Mouse (Mus musculus): ENCODE results near the gene Gm13288. TPM values are rescaled to one million over a fixed set of nuclear protein-coding genes. Genes with fewer than 3 reads are reported as not detected.
"Not testable (repeated sequence)": the region's sequence is repeated elsewhere in the genome, so short reads cannot be mapped to it uniquely, and the experiment has no call there.

The Gm13288 gene
- polyA plus RNA-seq, 1 experiment from 2014 or later, result not detected

- no peak for ATAC-seq
- H3K36me3 ChIP-seq (ENCODE audit: poor library complexity, severe bottlenecking), result no peaks in the 10 kb centered on the region
- H3K9me3 ChIP-seq (replicated peaks), result no peaks in the 10 kb centered on the region
- no peaks in the 10 kb centered on the region for H3K4me1 ChIP-seq
- peaks cover 3% of the 10 kb centered on the region; the same call in 1 of the 2 replicates for H3K27me3 ChIP-seq
- no peak within 1 kb of the TSS for H3K9ac ChIP-seq
- H3K4me3 ChIP-seq, result no peak within 1 kb of the TSS
- H3K4me2 ChIP-seq, result no peak within 1 kb of the TSS
- 75% methylated on average over 1 of the region's 1 CpGs for WGBS
- H3K27ac ChIP-seq, result no peak within 1 kb of the TSS
Observed at GRCm38 (mm10) chr4:88819659-88820058, 14.3 kb downstream of the Gm13288 start, which contains the start of gene Ifna11. Gene Ifna11 (plus strand): TSS chr4:88819959.

- no peaks in the 10 kb centered on the region for H3K36me3 ChIP-seq (ENCODE audit: poor library complexity, severe bottlenecking)
Observed at GRCm38 (mm10) chr4:88822995-88823394, 17.7 kb downstream of the Gm13288 start.

GRCm38 (mm10) chr4:88827116-88827515, 21.8 kb downstream of the Gm13288 start, which contains the start of gene Ifna6:
Gene Ifna6 (plus strand): TSS chr4:88827416.
- ATAC-seq; H3K9ac ChIP-seq; H3K36me3 ChIP-seq (ENCODE audit: poor library complexity, severe bottlenecking); H3K4me2 ChIP-seq; H3K4me3 ChIP-seq; H3K27me3 ChIP-seq; H3K9me3 ChIP-seq (replicated peaks); H3K4me1 ChIP-seq; H3K27ac ChIP-seq: not testable (repeated sequence)

More at GRCm38 (mm10) chr4:88822995-88823394, 17.7 kb downstream of the Gm13288 start:
- no peak overlapping the region for H3K4me3 ChIP-seq
- H3K27ac ChIP-seq, result no peak overlapping the region
- WGBS, result 26% methylated on average over 4 of the region's 4 CpGs
- ATAC-seq, result no peak
- H3K4me2 ChIP-seq, result no peak overlapping the region
- no peaks in the 10 kb centered on the region for H3K27me3 ChIP-seq
- no peak overlapping the region for H3K9ac ChIP-seq
- no peaks in the 10 kb centered on the region for H3K4me1 ChIP-seq
- H3K9me3 ChIP-seq (replicated peaks), result no peaks in the 10 kb centered on the region

DNA sequence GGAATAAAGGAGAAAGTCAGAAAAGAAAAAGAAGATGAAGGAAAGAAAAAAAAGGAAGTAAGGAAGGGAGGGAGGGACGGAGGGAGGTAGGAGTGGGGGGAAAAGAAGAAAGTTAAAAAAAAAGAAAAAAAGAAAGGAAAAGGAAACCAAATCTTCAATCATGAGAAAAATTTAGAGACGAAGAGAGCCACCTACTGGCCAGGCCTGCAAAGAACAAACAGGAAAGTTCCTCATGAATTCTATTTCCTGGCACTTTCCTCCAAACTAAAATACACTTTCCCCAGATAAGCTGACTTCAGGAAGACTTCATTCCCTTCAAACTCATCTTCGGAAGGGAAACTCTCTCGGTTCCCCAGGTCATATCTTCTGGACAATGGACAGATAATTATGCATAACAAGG, 25.2 kb downstream of the Gm13288 start:
- ATAC-seq, result no peak
- Histone ChIP-seq H3K4me1 (no peaks in the 10 kb centered on the region), H3K27me3 (no peaks in the 10 kb centered on the region), H3K4me3 (no peak overlapping the region), H3K36me3 (ENCODE audit: poor library complexity, severe bottlenecking) (no peaks in the 10 kb centered on the region), H3K9me3 (replicated peaks) (no peaks in the 10 kb centered on the region), H3K9ac (no peak overlapping the region), H3K4me2 (no peak overlapping the region), H3K27ac (no peak overlapping the region)
- 23% methylated on average over 4 of the region's 4 CpGs for WGBS

DNA sequence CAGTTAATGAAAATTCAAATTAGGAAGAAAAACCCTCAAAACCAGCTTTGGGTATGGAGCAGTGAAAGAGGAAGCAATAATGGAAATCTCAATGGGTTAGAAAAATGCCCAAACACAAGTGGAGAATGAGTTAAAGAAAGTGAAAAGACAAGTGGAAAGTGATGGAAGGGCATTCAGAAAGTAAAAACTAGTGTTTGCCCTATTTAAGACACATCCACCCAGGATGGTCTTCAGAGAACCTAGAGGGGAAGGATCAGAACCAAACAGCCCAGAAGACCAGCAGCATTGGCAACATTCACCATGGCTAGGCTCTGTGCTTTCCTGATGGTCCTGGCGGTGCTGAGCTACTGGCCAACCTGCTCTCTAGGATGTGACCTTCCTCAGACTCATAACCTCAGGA, 29.9 kb downstream of the Gm13288 start, which contains the start of gene Ifna5:
TSS of gene Ifna5 (plus strand) at position 301 of the 400 bp plus-strand sequence.
- 81% methylated on average over 1 of the region's 1 CpGs for WGBS
- H3K36me3 ChIP-seq (ENCODE audit: poor library complexity, severe bottlenecking); H3K9ac ChIP-seq; H3K27ac ChIP-seq; H3K9me3 ChIP-seq (replicated peaks); ATAC-seq; H3K4me2 ChIP-seq; H3K4me1 ChIP-seq; H3K27me3 ChIP-seq; H3K4me3 ChIP-seq: not testable (repeated sequence)

DNA sequence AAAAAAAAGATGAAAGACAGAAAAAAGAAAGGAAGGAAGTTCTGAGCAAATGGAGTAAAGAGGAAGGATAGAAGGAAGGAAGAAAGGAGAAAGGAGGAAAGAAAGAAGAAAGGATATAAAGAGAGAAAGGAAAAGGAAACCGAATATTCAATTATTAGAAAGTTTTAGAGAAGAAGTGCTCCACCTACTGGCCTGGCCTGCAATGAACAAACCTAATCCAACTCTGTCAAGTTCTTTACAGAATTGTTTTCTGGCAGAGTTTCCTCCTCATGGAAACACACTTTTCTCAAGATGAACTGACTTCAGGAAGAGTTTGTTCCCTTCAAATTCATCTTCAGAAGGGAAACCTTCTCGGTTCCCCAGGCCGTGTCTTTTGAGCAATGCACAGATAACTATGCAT, 33.5 kb downstream of the Gm13288 start:
- Histone ChIP-seq H3K27ac (no peak overlapping the region), H3K36me3 (ENCODE audit: poor library complexity, severe bottlenecking) (no peaks in the 10 kb centered on the region), H3K4me2 (no peak overlapping the region), H3K27me3 (no peaks in the 10 kb centered on the region), H3K4me3 (no peak overlapping the region), H3K9ac (no peak overlapping the region), H3K4me1 (no peaks in the 10 kb centered on the region), H3K9me3 (replicated peaks) (no peaks in the 10 kb centered on the region)
- WGBS, result 43% methylated on average over 3 of the region's 3 CpGs
- ATAC-seq, result no peak

DNA sequence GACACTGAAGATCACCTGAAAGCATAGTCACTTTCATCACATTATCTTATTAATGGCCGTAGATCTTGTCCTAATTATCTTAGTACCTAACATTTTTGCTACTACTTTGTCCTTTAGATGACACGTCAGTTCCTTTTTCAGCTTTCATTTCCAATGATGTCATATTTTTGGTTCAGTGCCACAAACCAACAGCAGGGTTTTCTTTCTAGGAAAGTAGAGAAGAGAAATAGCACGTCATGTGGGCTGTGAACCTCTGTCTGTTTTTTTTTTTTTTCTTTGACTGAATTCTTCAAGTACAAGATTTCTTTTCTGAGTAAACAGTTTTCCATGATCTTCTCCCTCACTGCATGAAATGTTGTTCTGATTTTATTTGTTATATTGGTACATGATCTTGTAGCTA, 34.7 kb downstream of the Gm13288 start:
- Histone ChIP-seq H3K4me1 (no peaks in the 10 kb centered on the region), H3K27me3 (no peaks in the 10 kb centered on the region), H3K9ac (no peak overlapping the region), H3K9me3 (replicated peaks) (no peaks in the 10 kb centered on the region), H3K27ac (no peak overlapping the region), H3K36me3 (ENCODE audit: poor library complexity, severe bottlenecking) (no peaks in the 10 kb centered on the region), H3K4me2 (no peak overlapping the region), H3K4me3 (no peak overlapping the region)
- 69% methylated on average over 3 of the region's 3 CpGs for whole genome bisulfite sequencing
- no peak for ATAC-seq

- ATAC-seq, result no peak
- no peaks in the 10 kb centered on the region for H3K27me3 ChIP-seq
- H3K36me3 ChIP-seq (ENCODE audit: poor library complexity, severe bottlenecking), result no peaks in the 10 kb centered on the region
- H3K4me1 ChIP-seq, result no peaks in the 10 kb centered on the region
- H3K9me3 ChIP-seq (replicated peaks), result no peaks in the 10 kb centered on the region
- 31% methylated on average over 2 of the region's 2 CpGs for WGBS
- H3K9ac ChIP-seq, result no peak within 1 kb of the TSS
- no peak within 1 kb of the TSS for H3K4me2 ChIP-seq
- H3K27ac ChIP-seq, result no peak within 1 kb of the TSS
- no peak within 1 kb of the TSS for H3K4me3 ChIP-seq
Observed at GRCm38 (mm10) chr4:88841438-88841911, 36.1 kb downstream of the Gm13288 start, which contains the start of gene Ifna4. Gene Ifna4 (plus strand): TSS chr4:88841861.

DNA sequence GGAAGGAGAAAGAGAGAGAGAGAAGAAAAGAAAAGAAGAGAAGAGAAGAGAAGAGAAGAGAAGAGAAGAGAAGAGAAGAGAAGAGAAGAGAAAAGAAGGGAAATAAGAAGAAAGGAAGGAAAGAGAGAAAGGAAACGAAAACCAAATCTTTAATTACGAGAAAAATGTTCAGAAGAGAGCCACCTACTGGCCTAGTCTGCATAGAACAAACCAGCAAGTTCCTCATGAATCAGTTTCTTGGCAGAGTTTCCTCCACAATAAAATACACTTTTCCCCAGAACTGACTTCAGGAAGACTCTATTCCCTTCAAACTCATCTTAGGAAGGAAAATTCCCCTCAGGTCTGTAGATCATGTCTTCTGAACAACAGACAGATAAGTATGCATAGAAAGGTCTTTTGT, 40.0 kb downstream of the Gm13288 start:
- Histone ChIP-seq H3K9me3 (replicated peaks) (no peaks in the 10 kb centered on the region), H3K27ac (no peak overlapping the region), H3K4me3 (no peak overlapping the region), H3K9ac (no peak overlapping the region), H3K4me2 (no peak overlapping the region), H3K27me3 (no peaks in the 10 kb centered on the region), H3K36me3 (ENCODE audit: poor library complexity, severe bottlenecking) (no peaks in the 10 kb centered on the region), H3K4me1 (no peaks in the 10 kb centered on the region)
- no peak for ATAC-seq
- WGBS, result 64% methylated on average over 2 of the region's 2 CpGs

DNA sequence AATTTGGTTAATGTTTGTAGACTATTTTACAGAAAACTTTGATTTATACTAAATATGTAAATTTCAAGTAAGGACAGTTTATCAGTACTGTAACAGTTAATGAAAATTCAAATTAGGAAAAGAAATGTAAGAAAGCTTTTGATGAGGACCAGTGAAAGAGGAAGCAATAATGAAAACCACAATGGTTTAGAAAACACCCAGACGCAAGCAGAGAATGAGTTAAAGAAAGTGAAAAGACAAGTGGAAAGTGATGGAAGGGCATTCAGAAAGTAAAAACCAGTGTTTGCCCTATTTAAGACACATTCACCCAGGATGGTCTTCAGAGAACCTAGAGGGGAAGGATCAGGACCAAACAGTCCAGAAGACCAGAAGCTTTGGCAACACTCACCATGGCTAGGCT, 44.4 kb downstream of the Gm13288 start, which contains the start of gene Ifna1:
TSS of gene Ifna1 (plus strand) at position 390 of the 400 bp plus-strand sequence.
- H3K4me2 ChIP-seq, result no peak within 1 kb of the TSS
- peaks cover 8% of the 10 kb centered on the region for H3K4me1 ChIP-seq
- WGBS, result 48% methylated on average over 1 of the region's 1 CpGs
- no peak for ATAC-seq
- no peaks in the 10 kb centered on the region for H3K36me3 ChIP-seq (ENCODE audit: poor library complexity, severe bottlenecking)
- no peak within 1 kb of the TSS for H3K4me3 ChIP-seq
- H3K27ac ChIP-seq, result no peak within 1 kb of the TSS
- no peaks in the 10 kb centered on the region for H3K27me3 ChIP-seq
- H3K9ac ChIP-seq, result no peak within 1 kb of the TSS
- H3K9me3 ChIP-seq (replicated peaks), result no peaks in the 10 kb centered on the region

DNA sequence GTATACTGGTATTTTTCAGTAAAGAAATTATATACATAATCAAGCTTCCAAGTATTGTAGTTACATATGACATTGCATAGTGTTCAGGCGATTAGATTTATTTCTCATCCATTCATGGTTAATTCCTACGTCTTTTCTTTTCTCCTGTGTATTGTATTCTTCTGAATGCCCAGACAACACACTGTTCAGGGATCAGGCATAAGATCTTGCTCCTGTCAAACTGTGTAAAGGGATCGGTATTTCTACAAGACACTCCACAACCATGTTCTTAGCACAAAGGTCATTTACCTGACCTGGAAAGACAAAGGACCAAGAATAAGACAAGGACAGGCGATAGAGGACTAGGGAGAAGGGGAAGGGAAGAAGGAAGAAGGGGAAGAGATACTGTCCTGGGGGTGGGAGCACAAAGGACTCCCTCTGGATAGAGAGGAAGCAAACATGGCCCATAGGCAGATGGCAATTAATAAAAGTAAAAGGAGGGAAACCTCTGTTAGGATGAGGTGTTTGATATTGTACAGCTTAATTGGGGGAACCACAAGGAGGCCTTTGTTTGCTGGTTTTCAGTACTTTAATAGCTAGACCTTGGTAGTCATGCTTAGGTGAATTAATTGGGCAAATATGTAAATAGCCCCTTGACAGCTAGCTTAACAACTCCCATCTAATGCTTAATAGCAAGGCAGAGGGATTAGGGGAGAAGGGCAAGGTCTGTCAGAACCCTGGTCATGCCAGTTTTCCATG, 45.9 kb downstream of the Gm13288 start:
- Histone ChIP-seq H3K36me3 (ENCODE audit: poor library complexity, severe bottlenecking) (no peaks in the 10 kb centered on the region), H3K4me3 (no peak overlapping the region), H3K4me1 (peaks cover 8% of the 10 kb centered on the region), H3K9me3 (replicated peaks) (no peaks in the 10 kb centered on the region), H3K9ac (no peak overlapping the region), H3K27ac (peak overlapping the region; percentile 61), H3K4me2 (no peak overlapping the region), H3K27me3 (no peaks in the 10 kb centered on the region)
- ATAC-seq, result peak; percentile 88
- WGBS, result 7% methylated on average over 4 of the region's 4 CpGs
